Mouse (Mus musculus) brain, embryonic 14.5 days (tissue): ENCODE results near the gene Fam71f2.

ENCODE experiments used
- CTCF ChIP-seq: fragments of 200-500 bp; IDR thresholded peaks from 2 replicates; pipeline ENCODE4 v1.5.1; 2012; ENCODE audit warnings: inconsistent platforms, mild to moderate bottlenecking, moderate library complexity, borderline replicate concordance; ENCODE audit not compliant: insufficient read depth, insufficient read length; ENCODE audit errors: extremely low read depth
- POLR2A ChIP-seq: fragments of 200-500 bp; IDR thresholded peaks from 2 replicates; pipeline ENCODE4 v1.6.1; 2012; ENCODE audit warnings: mild to moderate bottlenecking, inconsistent platforms, borderline replicate concordance; ENCODE audit not compliant: poor library complexity, insufficient read depth, insufficient read length, severe bottlenecking; ENCODE audit errors: extremely low read depth

GRCm38 (mm10) chr6:29308846-29309605 is 29.6 kb downstream of the Fam71f2 start:
- no peak for TF ChIP-seq CTCF
- no peak for TF ChIP-seq POLR2A
